Mouse (Mus musculus) CD4-positive helper T cell, adult 2 months (primary cell): ENCODE data around the gene Nop9.

Experiments
- DNase-seq: peaks from one replicate; pipeline ENCODE4 v3.0.0-alpha.2; 2012; ENCODE audit warnings: low read depth, missing footprints, low spot score

Nop9 gene

DNA sequence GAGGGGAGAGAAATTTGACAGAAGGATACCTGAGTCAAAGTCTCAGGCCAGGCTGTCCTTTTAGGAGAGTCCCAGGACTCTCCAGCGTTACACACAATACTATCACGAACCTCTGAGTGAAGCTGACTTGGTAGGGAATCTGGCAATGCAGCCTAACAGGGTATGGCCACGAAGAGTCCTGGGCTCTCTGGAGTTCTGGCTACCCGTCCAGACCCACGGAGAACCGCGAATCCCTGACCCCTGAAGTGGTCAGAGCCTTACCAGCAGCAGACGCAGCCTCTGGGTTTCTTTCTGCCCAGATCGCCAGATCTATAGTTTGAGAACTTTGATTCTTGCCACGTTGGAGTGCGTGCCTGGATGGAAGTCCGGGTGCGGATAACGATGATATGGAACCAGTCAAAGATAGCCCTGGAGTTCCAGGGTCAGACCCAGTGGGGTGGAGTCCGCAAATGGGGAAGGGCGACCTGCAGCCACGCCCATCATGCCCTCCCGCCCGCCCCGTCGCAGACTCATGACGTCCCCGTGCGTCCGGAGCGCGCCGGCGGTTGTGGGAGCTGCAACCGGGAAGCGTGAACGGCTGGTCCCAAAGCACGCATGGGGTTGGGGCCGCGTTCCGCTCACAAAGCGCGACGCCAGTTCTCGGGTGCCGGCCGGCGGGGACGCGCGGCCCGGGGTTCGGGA lies at the start of gene Nop9, which contains the start of gene Dhrs1:
Gene Nop9 (plus strand): TSS at position 514 of the 681 bp plus-strand sequence.
Gene Dhrs1 (minus strand): TSS at position 511 of the 681 bp plus-strand sequence.
- DNase-seq: peak; percentile 90

- no peak for DNase-seq
Measured at GRCm38 (mm10) chr14:55697226-55697625, 48.3 kb upstream of the Nop9 start.

DNA sequence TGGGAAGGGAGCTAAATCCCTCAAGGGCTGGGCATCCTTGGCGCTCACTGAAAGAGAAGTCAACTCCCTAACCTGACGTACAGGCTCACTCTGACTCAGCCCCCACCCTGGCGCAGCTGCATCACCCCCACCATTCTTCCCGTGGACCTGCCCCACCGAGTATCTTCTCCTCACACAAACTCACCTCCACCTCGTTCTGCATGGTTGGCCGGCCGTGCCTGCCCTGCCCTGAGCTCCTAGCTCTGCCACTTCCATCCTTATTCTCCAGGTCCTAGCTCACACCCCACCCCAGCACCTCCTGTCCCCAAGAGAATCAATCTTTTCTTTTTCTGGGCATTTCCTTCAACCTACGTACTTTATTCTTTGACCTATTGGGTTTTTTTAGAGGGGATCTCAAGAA lies 44.4 kb upstream of the Nop9 start:
- no peak for DNase-seq

DNA sequence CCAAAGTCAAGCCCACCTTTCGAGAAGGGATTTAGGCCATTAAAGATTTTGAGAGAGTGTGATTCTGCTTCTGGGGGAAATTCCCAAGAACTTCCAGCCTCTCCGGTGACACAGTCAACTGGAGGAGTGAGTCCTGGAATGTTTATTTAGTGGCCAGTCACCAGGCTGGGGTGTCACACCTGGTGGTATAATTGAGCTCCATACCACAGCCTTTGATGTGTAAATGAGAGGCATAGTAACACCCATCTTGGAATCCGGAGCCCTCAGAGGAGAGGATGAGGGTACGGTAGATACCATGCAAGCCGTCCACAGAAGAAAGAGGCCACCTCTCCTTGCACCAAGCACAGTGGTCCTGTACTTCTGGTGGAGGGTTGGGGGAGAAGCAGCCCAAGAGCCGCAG lies 42.7 kb upstream of the Nop9 start:
- no peak for DNase-seq

DNA sequence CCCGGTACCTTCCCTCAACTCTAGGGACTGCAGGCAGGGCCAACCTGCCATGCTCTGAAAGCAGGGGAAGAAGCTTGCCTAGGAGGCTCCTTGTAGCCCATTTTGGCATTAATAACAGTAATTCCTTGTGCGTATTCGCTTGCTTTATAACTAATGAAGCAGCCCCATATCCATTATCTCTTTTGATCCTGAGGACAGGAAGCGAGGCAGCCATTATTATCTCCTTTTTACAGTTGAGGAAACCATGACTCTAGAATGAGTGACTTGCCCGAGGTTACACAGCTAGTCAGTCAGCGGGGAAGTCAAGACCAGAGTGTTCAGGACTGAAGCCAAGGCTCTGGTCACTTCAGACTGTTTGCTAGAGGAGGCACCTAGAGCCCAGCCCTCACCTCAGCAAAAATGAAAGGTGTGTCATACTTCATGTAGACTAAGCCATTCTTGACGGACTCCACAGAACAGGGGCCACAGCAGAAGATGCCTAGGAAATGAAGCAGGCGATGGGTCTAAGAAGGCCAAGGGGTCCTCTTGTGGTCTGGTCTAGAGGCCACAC lies 39.4 kb upstream of the Nop9 start:
- DNase-seq: no peak

GRCm38 (mm10) chr14:55707397-55707796 lies 38.1 kb upstream of the Nop9 start:
- no peak for DNase-seq

DNA sequence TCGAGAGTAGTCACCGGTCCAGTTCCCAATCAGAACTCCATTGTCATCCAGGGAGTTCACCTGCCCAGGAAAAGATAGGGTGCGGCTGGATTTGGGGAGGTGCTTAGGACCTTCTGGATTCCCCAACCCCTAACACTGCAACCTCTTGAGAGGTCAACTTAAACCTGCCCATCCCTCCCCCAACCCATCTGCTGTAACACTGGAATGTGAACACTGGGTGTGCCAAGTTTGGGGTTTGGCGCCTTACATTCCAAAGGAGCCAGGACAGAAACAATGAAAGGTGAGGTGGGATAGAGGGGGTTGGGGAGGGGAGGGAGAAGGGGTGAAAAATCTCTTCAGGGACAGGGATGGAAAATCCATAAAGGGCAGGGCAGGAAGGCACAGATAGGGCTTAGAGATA lies 36.0 kb upstream of the Nop9 start:
- DNase-seq: no peak

DNA sequence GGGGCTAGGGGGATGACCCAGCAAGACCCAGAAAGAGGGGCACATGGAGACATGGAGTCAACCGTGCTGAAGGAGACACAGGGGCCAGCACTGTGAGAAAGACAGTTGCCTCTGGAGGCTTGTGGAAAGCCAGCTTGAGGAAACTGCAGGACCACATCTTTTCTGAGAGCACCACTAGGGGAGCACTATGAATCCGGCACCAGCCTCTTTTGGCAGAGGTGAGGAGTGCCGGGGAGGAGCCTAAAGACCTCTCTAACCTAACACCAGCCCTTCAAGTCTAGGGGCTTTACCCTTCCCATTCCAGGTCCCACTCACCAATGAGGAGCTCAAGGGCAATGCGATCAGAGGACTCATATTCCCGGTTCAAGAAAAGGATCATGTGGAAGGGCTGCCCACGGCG lies 33.7 kb upstream of the Nop9 start:
- no peak for DNase-seq

GRCm38 (mm10) chr14:55713007-55713728 lies 32.3 kb upstream of the Nop9 start:
- DNase-seq: no peak

GRCm38 (mm10) chr14:55713729-55714122 lies 31.8 kb upstream of the Nop9 start, which contains the start of gene Tgm1:
TSS of gene Tgm1 (minus strand) at chr14:55713926.
- DNase-seq: no peak

- DNase-seq: no peak
Measured at GRCm38 (mm10) chr14:55714893-55715292, 30.6 kb upstream of the Nop9 start.

- no peak for DNase-seq
Measured at GRCm38 (mm10) chr14:55716271-55716670, 29.2 kb upstream of the Nop9 start.

- DNase-seq: no peak
Measured at GRCm38 (mm10) chr14:55716884-55717283, 28.6 kb upstream of the Nop9 start.

DNA sequence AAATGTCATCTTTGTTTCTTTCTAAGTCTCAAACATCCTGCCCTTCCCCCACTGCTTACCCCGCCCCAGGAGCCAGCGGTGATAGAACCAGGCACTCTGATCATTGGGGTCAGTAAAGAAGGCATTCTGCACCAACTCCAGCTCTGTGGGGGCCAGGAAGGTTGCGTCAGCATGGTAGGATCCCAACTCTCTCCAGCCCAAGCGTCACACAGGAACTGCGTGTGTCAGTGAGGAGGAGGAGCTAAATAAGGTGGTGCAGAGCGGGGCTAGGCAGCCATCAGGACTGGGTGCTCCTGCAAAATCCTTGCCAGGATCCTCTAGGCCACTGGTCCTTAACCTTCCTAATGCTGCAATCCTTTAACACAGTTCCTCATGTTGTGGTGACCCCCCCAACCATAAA lies 25.8 kb upstream of the Nop9 start:
- no peak for DNase-seq

DNA sequence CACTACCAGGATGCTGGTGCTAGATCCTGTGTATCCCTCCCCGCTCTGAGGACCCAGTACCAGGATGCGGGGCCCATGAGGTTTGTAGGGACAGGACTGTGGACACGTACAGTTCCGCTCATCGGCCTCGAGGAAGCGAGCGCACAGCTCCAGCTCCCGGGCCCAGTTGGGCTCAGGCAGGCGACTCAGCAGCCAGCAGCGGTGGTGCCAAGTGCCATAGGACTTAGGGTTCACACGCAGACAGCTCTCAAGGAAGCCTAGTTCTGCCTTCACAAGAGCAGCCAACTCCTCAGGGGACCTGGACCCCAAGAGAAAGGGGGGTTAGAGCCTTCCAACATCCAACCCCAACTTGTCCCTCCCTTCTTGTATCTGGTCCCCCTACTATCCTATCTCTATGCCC lies 24.8 kb upstream of the Nop9 start:
- no peak for DNase-seq

DNA sequence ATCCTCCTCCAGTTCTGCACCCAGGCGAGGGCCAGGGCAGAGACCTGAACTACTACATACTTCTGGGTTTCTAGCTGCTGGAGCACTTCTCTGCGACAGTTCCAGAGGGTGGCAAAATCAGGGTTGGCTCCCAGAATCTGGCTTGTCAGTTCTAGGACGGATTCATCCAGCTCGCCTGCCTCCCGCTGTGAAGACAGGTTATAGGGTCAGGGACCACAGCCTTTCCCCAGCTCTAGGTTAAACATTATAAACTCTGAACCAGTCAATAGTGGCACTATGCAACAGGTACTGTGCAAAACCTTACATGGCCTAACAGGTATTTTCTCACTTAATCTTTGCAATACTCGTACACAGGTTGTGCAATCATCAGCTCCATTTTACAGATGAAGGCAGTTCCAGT lies 24.4 kb upstream of the Nop9 start:
- no peak for DNase-seq

DNA sequence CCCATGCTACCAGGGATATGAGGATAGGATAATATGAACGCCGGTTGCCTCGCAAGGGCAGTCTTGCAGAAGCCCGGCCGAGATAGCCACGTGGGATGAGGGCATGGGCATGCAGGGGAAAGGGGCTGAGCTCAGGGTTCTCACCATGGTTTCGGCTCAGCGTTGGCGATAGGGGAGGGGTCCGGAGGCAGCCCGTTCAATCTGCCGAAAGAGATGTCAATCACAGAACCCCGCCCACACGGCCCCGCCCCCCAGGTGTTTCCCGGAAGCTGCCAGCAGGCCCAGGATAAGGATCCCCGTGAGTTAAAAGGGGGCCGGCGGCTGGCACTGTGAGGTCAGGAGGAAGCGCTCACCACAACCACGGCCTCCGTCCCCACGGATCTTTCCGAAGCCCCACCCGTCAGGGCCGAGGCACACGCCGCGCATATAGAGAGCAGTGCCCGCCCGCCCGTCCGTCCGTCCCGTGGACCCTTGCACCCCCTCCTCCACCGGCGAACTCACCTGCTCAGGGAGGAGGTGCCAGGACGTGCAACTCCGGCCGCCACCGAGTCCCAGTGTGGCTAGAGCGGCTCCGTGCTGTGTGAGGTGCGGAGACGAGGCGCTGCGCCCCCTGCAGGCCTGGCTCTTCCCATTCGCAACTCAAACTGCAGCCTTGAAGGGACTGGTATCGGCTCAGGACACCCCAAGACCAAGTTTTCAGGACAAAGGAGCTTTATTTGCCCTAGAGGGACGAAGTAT lies 23.6 kb upstream of the Nop9 start, which contains the start of gene Rabggta:
Gene Rabggta (minus strand): TSS at position 564 of the 738 bp plus-strand sequence.
- peak; percentile 96 for DNase-seq

- no peak for DNase-seq
Measured at GRCm38 (mm10) chr14:55722438-55722945, 23.0 kb upstream of the Nop9 start.

GRCm38 (mm10) chr14:55723433-55723832 lies 22.1 kb upstream of the Nop9 start:
- no peak for DNase-seq

GRCm38 (mm10) chr14:55724411-55724871 lies 21.1 kb upstream of the Nop9 start:
- DNase-seq: peak; percentile 95

GRCm38 (mm10) chr14:55726261-55726660 lies 19.2 kb upstream of the Nop9 start:
- DNase-seq: no peak
